Mouse (Mus musculus) c-Kit-positive CD71-positive TER-119-positive erythroid progenitor cells, embryonic 14.5 days (primary cell): ENCODE measurements around the gene Hist1h1b.

Experiments used
- DNase-seq: peaks from one replicate; pipeline ENCODE4 v3.0.0-alpha.2; 2013; ENCODE audit warnings: low spot score

Gene Hist1h1b

GRCm38 (mm10) chr13:21733466-21733865 is 47.0 kb downstream of the Hist1h1b start:
- no peak for DNase-seq
